Mouse (Mus musculus) myocyte (in vitro differentiated cells): ENCODE measurements around the gene Epp13. TPM values are rescaled to one million over a fixed set of nuclear protein-coding genes. Genes with fewer than 3 reads are reported as not detected.
"Not testable (repeated sequence)": the region's sequence is repeated elsewhere in the genome, so short reads cannot be mapped to it uniquely, and the experiment has no call there.

ENCODE experiments used
- H3K27me3 ChIP-seq: one replicate; pipeline ENCODE4 v1.6.1; 2011; ENCODE audit not compliant: control insufficient read depth, insufficient read depth, insufficient read length
- H3K36me3 ChIP-seq: one replicate; pipeline ENCODE4 v1.6.1; 2011; ENCODE audit not compliant: control insufficient read depth, insufficient read depth
- H3K4me2 ChIP-seq: one replicate; pipeline ENCODE4 v1.6.1; 2011; ENCODE audit warnings: low read depth, control low read depth
- H3K4me3 ChIP-seq: one replicate; pipeline ENCODE4 v1.5.1; 2011; ENCODE audit warnings: mild to moderate bottlenecking, control low read depth, moderate library complexity
- H3K79me2 ChIP-seq: one replicate; pipeline ENCODE4 v1.6.1; 2011; ENCODE audit not compliant: control insufficient read depth, insufficient read depth
- H3ac ChIP-seq: one replicate; pipeline ENCODE4 v1.6.1; 2011; ENCODE audit not compliant: control insufficient read depth, insufficient read length
- CEBPB ChIP-seq: IDR thresholded peaks from 2 replicates; pipeline ENCODE4 v1.6.1; 2011; ENCODE audit warnings: mild to moderate bottlenecking, moderate library complexity; ENCODE audit not compliant: poor library complexity, insufficient read depth, severe bottlenecking
- E2F4 ChIP-seq: IDR thresholded peaks from one replicate; pipeline ENCODE4 v1.6.1; 2011; ENCODE audit warnings: mild to moderate bottlenecking, control low read depth, moderate library complexity; ENCODE audit not compliant: insufficient read depth
- MAX ChIP-seq: IDR thresholded peaks from one replicate; pipeline ENCODE4 v1.6.1; 2011; ENCODE audit warnings: low read depth, mild to moderate bottlenecking, control low read depth
- MYOD1 ChIP-seq, 3 experiments: IDR thresholded peaks; one replicate each; pipeline ENCODE4 v1.6.1; 2011; ENCODE audit warnings: control low read depth in 2 of 3, low read depth in 2 of 3, mild to moderate bottlenecking in 2 of 3, moderate library complexity in 1 of 3; ENCODE audit not compliant: insufficient read length in 2 of 3, control insufficient read depth in 1 of 3
- MYOG ChIP-seq, 3 experiments: IDR thresholded peaks; one replicate each; pipeline ENCODE4 v1.6.1; 2011; ENCODE audit warnings: control low read depth in 2 of 3, low read depth in 2 of 3, mild to moderate bottlenecking in 2 of 3; ENCODE audit not compliant: insufficient read length in 2 of 3, control insufficient read depth in 1 of 3, insufficient read depth in 1 of 3
- POLR2A ChIP-seq: IDR thresholded peaks from one replicate; pipeline ENCODE4 v1.6.1; 2011; ENCODE audit warnings: low read depth, mild to moderate bottlenecking, control low read depth, moderate library complexity; ENCODE audit not compliant: insufficient read length
- POLR2AphosphoS2 ChIP-seq: IDR thresholded peaks from one replicate; pipeline ENCODE4 v1.6.1; 2011; ENCODE audit warnings: low read depth, control low read depth; ENCODE audit not compliant: insufficient read length
- REST ChIP-seq: IDR thresholded peaks from one replicate; pipeline ENCODE4 v1.6.1; 2011; ENCODE audit warnings: mild to moderate bottlenecking, control low read depth, moderate library complexity; ENCODE audit not compliant: insufficient read depth, insufficient read length
- SRF ChIP-seq: IDR thresholded peaks from one replicate; pipeline ENCODE4 v1.6.1; 2011; ENCODE audit warnings: low read depth; ENCODE audit not compliant: control insufficient read depth, insufficient read length
- TCF12 ChIP-seq: IDR thresholded peaks from one replicate; pipeline ENCODE4 v1.6.1; 2011; ENCODE audit warnings: mild to moderate bottlenecking, control low read depth; ENCODE audit not compliant: poor library complexity, insufficient read depth, severe bottlenecking
- TCF3 ChIP-seq: IDR thresholded peaks from one replicate; pipeline ENCODE4 v1.6.1; 2011; ENCODE audit warnings: low read depth, control low read depth; ENCODE audit not compliant: insufficient read length
- USF1 ChIP-seq: IDR thresholded peaks from one replicate; pipeline ENCODE4 v1.6.1; 2011; ENCODE audit warnings: low read depth, mild to moderate bottlenecking, control low read depth, moderate library complexity
- polyA plus RNA-seq: library from polyadenylated mRNA; unstranded; fragments of >200 nt; fragmentation: generic; extraction: Trizol; gene quantifications from one replicate; pipeline ENCODE4 v1.2.1, GENCODE M21; 2012; ENCODE audit warnings: missing spikeins

Epp13 gene
- polyA plus RNA-seq, 1 experiment = not detected

DNA sequence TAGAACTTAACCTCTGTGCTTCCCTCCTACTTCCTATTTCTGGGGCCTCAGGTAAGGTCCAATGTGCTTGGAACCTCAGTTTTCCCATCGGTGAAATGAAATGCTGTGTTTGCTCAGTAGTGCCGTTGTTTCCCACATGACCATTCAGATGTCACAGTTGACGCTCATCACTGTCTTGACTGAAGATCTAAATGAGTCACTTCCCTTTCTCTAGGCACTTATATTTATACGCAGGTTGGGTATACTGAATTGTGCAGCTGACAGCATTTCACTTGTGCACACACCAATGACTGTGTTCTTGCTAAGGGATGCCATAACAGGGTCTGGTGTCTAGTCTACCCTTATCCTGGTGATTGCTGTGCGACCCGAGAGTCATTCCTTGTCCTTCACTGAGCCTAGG is 32.9 kb downstream of the Epp13 start:
- no peak for TF ChIP-seq TCF12
- TF ChIP-seq REST = no peak
- no peak for TF ChIP-seq USF1
- TF ChIP-seq TCF3 = no peak
- no peak for TF ChIP-seq POLR2A
- no peak for TF ChIP-seq MYOG (IDR thresholded peaks at IDR 0.05; ENCODE audit: control insufficient read depth in 1 of 3, insufficient read depth in 1 of 3, insufficient read length in 2 of 3, low read depth in 2 of 3)
- no peak for TF ChIP-seq POLR2AphosphoS2
- TF ChIP-seq SRF = no peak
- H3K4me3 ChIP-seq = peak overlapping the region; percentile 54
- no peaks in the 10 kb centered on the region for H3K27me3 ChIP-seq
- no peak overlapping the region for H3ac ChIP-seq
- H3K36me3 ChIP-seq = no peaks in the 10 kb centered on the region
- no peaks in the 10 kb centered on the region for H3K79me2 ChIP-seq
- H3K4me2 ChIP-seq = peak overlapping the region; percentile 69

DNA sequence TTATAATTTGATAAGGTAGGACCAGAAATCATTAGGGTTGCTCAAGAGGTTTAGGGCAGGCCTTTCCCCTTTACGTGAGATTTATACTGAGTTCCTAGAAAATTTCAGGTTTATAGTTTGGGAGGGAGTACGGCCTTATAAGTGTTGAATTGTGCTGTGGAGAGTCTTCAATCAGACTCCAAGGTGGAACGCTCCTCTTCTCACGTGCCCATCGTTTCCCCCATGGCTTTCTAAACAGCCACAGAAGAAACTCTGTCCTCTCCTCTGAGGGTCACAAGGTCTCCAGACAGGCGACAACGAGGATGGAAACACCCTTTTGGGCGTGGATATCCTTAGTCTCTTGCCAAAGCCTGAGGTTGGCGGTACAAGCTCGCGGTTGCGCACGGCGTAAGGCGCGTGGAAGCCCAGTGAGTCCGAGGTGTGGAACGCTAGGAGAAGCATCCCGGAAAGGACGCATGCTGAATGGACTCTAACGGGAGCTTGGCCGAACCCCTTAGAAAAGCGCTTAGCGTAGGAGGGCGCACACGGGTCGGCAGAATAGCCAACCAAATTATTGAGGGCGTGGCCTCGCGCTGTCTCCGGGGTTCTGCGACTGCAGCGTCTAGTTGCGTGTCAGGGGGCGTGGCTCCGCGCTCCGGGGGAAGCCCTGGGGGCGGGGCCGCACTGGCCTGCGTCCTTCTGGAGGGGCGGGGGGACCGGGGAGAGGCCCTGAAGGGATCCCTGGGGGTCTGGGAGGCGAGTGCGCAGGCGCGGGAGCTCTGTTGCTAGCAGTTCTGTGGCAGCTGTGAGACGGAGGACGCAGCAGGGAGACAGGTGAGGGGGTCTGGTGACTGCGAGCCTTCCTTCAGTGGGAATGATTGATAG is 33.6 kb downstream of the Epp13 start, which contains the start of gene Zfp667:
Gene Zfp667 (plus strand): TSS at position 738 of the 864 bp plus-strand sequence.
- Histone ChIP-seq H3K4me2 (peak within 1 kb of the TSS; percentile 69), H3K79me2 (no peaks in the 10 kb centered on the region), H3ac (peak within 1 kb of the TSS; percentile 52), H3K36me3 (no peaks in the 10 kb centered on the region), H3K27me3 (no peaks in the 10 kb centered on the region), H3K4me3 (peak within 1 kb of the TSS; percentile 54)
- peak; percentile 79 for TF ChIP-seq POLR2AphosphoS2
- peak in 2 of 3 experiments; percentile 83 to 87 for TF ChIP-seq MYOD1 (IDR thresholded peaks at IDR 0.05; ENCODE audit: control insufficient read depth in 1 of 3, insufficient read length in 2 of 3, low read depth in 2 of 3)
- peak; percentile 0 to 87 (median 73) for TF ChIP-seq MYOG (IDR thresholded peaks at IDR 0.05; ENCODE audit: control insufficient read depth in 1 of 3, insufficient read depth in 1 of 3, insufficient read length in 2 of 3, low read depth in 2 of 3)
- TF ChIP-seq POLR2A = peak; percentile 77
- no peak for TF ChIP-seq TCF12

DNA sequence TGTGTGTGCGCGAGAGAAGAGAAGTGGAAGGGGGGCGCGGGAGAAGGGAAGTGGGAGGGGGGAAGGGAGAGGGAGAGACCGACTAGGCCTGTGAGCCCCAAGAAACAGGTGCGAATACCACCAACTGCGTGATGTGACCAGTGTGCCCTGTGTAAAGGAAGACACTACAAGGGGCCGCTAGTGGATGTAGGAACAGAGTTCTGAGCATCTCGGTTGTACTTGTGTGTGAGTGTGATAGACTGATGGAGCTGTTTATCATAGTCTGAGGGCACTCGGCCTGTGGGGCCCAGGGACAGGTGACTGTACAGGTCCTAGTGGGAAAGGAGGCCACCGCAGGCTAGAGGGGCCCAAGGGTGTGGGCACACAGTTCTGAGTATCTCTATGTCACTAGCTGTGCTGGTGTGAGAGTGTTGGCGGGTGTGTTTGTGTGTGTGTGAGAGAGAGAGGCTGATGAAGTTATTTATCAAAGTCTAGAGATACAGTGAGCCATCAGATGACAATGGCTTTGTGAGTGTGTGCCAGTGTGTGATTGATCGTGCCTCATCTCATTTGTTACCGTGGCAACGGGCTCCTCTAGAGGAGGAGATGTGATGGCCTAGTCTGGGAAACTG is 34.5 kb downstream of the Epp13 start:
- TF ChIP-seq POLR2A (no peak), MAX (no peak), SRF (no peak), E2F4 (no peak), REST (no peak), POLR2AphosphoS2 (no peak), MYOG (IDR thresholded peaks at IDR 0.05; ENCODE audit: control insufficient read depth in 1 of 3, insufficient read depth in 1 of 3, insufficient read length in 2 of 3, low read depth in 2 of 3) (peak in 1 of 3 experiments; percentile 6), USF1 (no peak), MYOD1 (IDR thresholded peaks at IDR 0.05; ENCODE audit: control insufficient read depth in 1 of 3, insufficient read length in 2 of 3, low read depth in 2 of 3) (peak in 2 of 3 experiments; percentile 54 to 62), TCF3 (no peak), CEBPB (no peak), TCF12 (no peak)
- Histone ChIP-seq H3K4me3 (peak overlapping the region; percentile 54), H3K27me3 (no peaks in the 10 kb centered on the region), H3K36me3 (no peaks in the 10 kb centered on the region), H3ac (peak overlapping the region; percentile 52), H3K4me2 (peak overlapping the region; percentile 69), H3K79me2 (no peaks in the 10 kb centered on the region)

DNA sequence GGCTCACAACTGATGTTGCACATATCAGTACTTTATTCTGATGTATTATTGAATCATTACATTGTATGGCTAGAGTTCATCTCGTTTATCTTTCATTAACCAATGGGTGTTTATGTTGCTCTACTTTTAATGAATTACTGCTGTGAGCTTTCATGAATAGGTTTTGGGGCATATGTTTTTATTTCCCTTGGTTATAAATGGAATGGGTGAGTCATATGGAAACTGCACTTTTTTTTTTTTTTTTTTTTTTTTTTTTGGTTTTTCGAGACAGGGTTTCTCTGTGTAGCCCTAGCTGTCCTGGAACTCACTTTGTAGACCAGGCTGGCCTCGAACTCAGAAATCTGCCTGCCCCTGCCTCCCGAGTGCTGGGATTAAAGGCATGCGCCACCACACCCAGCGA is 38.6 kb downstream of the Epp13 start:
- not testable (repeated sequence) for H3K4me3 ChIP-seq, H3K79me2 ChIP-seq, H3K36me3 ChIP-seq, H3K4me2 ChIP-seq, H3K27me3 ChIP-seq, H3ac ChIP-seq

DNA sequence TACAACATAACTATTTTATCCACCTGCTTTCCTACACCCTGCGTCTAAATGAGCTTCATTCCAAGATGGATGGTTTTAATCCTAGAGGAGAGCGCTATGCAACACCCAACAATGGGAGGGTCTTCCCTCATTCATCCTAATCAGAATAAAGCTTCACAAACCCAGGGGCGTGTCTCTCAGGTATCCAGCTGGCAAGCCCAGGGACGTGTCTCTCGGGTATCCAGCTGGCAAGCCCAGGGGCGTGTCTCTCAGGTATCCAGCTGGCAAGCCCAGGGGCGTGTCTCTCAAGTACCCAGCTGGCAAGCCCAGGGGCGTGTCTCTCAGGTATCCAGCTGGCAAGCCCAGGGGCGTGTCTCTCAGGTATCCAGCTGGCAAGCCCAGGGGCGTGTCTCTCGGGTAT is 48.3 kb downstream of the Epp13 start:
- H3K4me3 ChIP-seq, H3ac ChIP-seq, H3K79me2 ChIP-seq, H3K4me2 ChIP-seq, H3K27me3 ChIP-seq: not testable (repeated sequence)
- peaks cover 12% of the 10 kb centered on the region for H3K36me3 ChIP-seq
